Comparison of ENCODE assay signal across 9 mouse cellular contexts in genomic region chr2:34031421-34031820, GRCm38 (mm10).
DNase-seq lines count a peak whose midpoint lies in the region; ATAC-seq and TF ChIP-seq lines count a peak whose summit lies in the region.
"Had no signal": no experiment of that assay in that cellular context is flagged by ENCODE, and none has a peak within 500 bp of the region (broad histone marks: within the 10 kb centered on the region; RNA-seq: fewer than 3 reads in every experiment).

No protein-coding gene starts in this region.

- H3K4me1 ChIP-seq in kidney, embryonic 15.5 days = peaks cover 41% of the 10 kb centered on the region
- H3K4me1 ChIP-seq in embryonic facial prominence, embryonic 12.5 days = peaks cover 27% of the 10 kb centered on the region
- peaks cover 44% of the 10 kb centered on the region for H3K4me1 ChIP-seq in hindbrain, embryonic 10.5 days (replicated peaks)
- peaks cover 61% of the 10 kb centered on the region for H3K4me1 ChIP-seq in midbrain, embryonic 13.5 days (replicated peaks)

- peak overlapping the region; percentile 56 for H3K27ac ChIP-seq in kidney, embryonic 15.5 days
- peak overlapping the region; percentile 63; the same call in 1 of the 2 replicates for H3K27ac ChIP-seq in embryonic facial prominence, embryonic 12.5 days
- peak overlapping the region; percentile 78 for H3K27ac ChIP-seq in hindbrain, embryonic 10.5 days
- H3K27ac ChIP-seq in midbrain, embryonic 13.5 days = peak overlapping the region; percentile 80
- H3K27ac ChIP-seq in layer of hippocampus, adult 2 months = no peak overlapping the region

- no peak for ATAC-seq in kidney, embryonic 15.5 days (replicated peaks; ENCODE audit: low FRiP score)
- ATAC-seq in embryonic facial prominence, embryonic 12.5 days (ENCODE audit: insufficient number of reproducible peaks, insufficient read depth, low FRiP score, low TSS enrichment) = no peak
- no peak for ATAC-seq in midbrain, embryonic 13.5 days

- no peaks in the 10 kb centered on the region for H3K36me3 ChIP-seq in kidney, embryonic 15.5 days
- no peaks in the 10 kb centered on the region for H3K36me3 ChIP-seq in embryonic facial prominence, embryonic 12.5 days
- no peaks in the 10 kb centered on the region for H3K36me3 ChIP-seq in hindbrain, embryonic 10.5 days
- H3K36me3 ChIP-seq in midbrain, embryonic 13.5 days = no peaks in the 10 kb centered on the region

- no peak for TF ChIP-seq CTCF in layer of hippocampus, adult 2 months (conservative IDR thresholded peaks at IDR 0.05)

- peak overlapping the region; percentile 28 for H3K4me2 ChIP-seq in kidney, embryonic 15.5 days
- 0 out of 2 replicates have a peak overlapping the region, but pooled peaks have one; percentile 2 for H3K4me2 ChIP-seq in embryonic facial prominence, embryonic 12.5 days (replicated peaks)
- 0 out of 2 replicates have a peak overlapping the region, but pooled peaks have one; percentile 11 for H3K4me2 ChIP-seq in midbrain, embryonic 13.5 days (replicated peaks)

- DNase-seq in kidney, postnatal 14 days = no peak
- DNase-seq in hindbrain, embryonic 10.5 days (ENCODE audit: low spot score) = no peak
- no peak for DNase-seq in layer of hippocampus, adult 2 months (ENCODE audit: low spot score in 2 of 2)
- no peak for DNase-seq in urinary bladder, postnatal 4 days (ENCODE audit: low spot score in 2 of 2)
- DNase-seq in embryo, embryonic 11 days = no peak
- DNase-seq: thymus, postnatal 4 days had no signal

- no peak overlapping the region for H3K4me3 ChIP-seq in kidney, embryonic 15.5 days (replicated peaks)
- no peak overlapping the region for H3K4me3 ChIP-seq in embryonic facial prominence, embryonic 12.5 days
- 0 out of 2 replicates have a peak overlapping the region, but pooled peaks have one; percentile 16 for H3K4me3 ChIP-seq in hindbrain, embryonic 10.5 days
- no peak overlapping the region for H3K4me3 ChIP-seq in midbrain, embryonic 13.5 days (replicated peaks)
- H3K4me3 ChIP-seq in layer of hippocampus, adult 2 months = no peak overlapping the region

- H3K9ac ChIP-seq in kidney, embryonic 15.5 days = no peak overlapping the region
- H3K9ac ChIP-seq in embryonic facial prominence, embryonic 12.5 days = no peak overlapping the region
- H3K9ac ChIP-seq in midbrain, embryonic 13.5 days (replicated peaks) = 0 out of 2 replicates have a peak overlapping the region, but pooled peaks have one; percentile 19

- 24% methylated on average over 7 of the region's 7 CpGs for WGBS in kidney, embryonic 15.5 days
- 25% methylated on average over 7 of the region's 7 CpGs for WGBS in embryonic facial prominence, embryonic 12.5 days
- WGBS in hindbrain, embryonic 10.5 days = 30% methylated on average over 7 of the region's 7 CpGs
- 18% methylated on average over 7 of the region's 7 CpGs for WGBS in midbrain, embryonic 13.5 days

- H3K27me3 ChIP-seq in kidney, embryonic 15.5 days = no peaks in the 10 kb centered on the region
- no peaks in the 10 kb centered on the region for H3K27me3 ChIP-seq in embryonic facial prominence, embryonic 12.5 days
- no peaks in the 10 kb centered on the region; the same call in 1 of the 2 replicates for H3K27me3 ChIP-seq in hindbrain, embryonic 10.5 days (ENCODE audit: insufficient read depth, poor library complexity, severe bottlenecking)
- H3K27me3 ChIP-seq in midbrain, embryonic 13.5 days = no peaks in the 10 kb centered on the region; the same call in 1 of the 2 replicates

- no peaks in the 10 kb centered on the region for H3K9me3 ChIP-seq in kidney, embryonic 15.5 days (replicated peaks)
- H3K9me3 ChIP-seq in embryonic facial prominence, embryonic 12.5 days = no peaks in the 10 kb centered on the region
- H3K9me3 ChIP-seq in hindbrain, embryonic 10.5 days = no peaks in the 10 kb centered on the region
- no peaks in the 10 kb centered on the region for H3K9me3 ChIP-seq in midbrain, embryonic 13.5 days
